ENCODE assay signal across 10 mouse cellular contexts in the genomic region with DNA sequence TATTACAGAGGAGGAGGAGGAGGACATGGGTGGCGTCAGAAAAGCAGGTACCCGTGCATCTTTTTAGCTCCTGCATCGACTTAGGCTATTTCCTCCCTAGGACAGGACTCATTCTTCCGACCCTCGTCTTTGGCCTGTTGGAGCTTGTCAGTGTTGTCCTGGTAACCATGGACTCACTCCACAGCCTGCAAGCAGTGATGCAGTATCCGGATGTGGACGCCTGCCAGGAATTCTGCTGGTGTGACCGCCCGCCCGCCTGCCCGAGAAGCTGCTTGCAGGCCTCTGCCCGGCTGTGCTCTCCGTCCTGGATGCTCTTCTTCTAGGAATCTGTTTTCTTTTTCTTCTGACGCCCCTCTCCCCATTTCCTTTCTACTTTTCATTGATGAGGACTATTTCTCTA. TPM values are rescaled to one million over a fixed set of nuclear protein-coding genes. Genes with fewer than 3 reads are reported as not detected.
DNase-seq lines count a peak whose midpoint lies in the region.
"Had no signal": no experiment of that assay in that cellular context is flagged by ENCODE, and none has a peak within 500 bp of the region (broad histone marks: within the 10 kb centered on the region; RNA-seq: fewer than 3 reads in every experiment).

No protein-coding gene starts in this region.

- intact Hi-C loops in left cerebral cortex, postnatal 4 days (cut with DNase I): no loop called here

- peak; percentile 64 for DNase-seq in gastrocnemius, postnatal 10 days
- no peak for DNase-seq in gastrocnemius, adult 18-20 months (ENCODE audit: low spot score)
- DNase-seq in adrenal gland, postnatal 36 days: peak; percentile 57 to 59
- DNase-seq in frontal cortex, adult 2 months (ENCODE audit: extremely low spot score in 1 of 2, low spot score in 1 of 2): peak; percentile 66 to 87
- DNase-seq in kidney, adult 18-20 months: peak; percentile 74
- DNase-seq in left cerebral cortex, postnatal 4 days: peak; percentile 97
- peak; percentile 71 to 78 for DNase-seq in right cerebral cortex, postnatal 36 days (ENCODE audit: low spot score in 2 of 2)
- DNase-seq in spleen, adult 12 weeks (ENCODE audit: low spot score): no peak
- DNase-seq: liver, embryonic 13.5 days had no signal

RNA-seq across cellular contexts. Expression of a gene that starts 14.9 kb away (rescaled TPM):
- total RNA-seq in gastrocnemius, postnatal 10 days (2021): under 1 TPM; 0.09 to 0.16 TPM
- total RNA-seq in gastrocnemius, adult 18-20 months (2021): not detected
- total RNA-seq in adrenal gland, postnatal 36 days (2021): under 1 TPM; 0.16 to 0.66 TPM
- 41.0 and 49.2 TPM in 2 replicates for polyA plus RNA-seq in frontal cortex, adult 2 months (2012; rRNA removed)
- 100 to 1,000 TPM; 107 TPM for total RNA-seq in left cerebral cortex, postnatal 4 days (2021)
- total RNA-seq: common myeloid progenitor, adult 5-6 weeks had no signal

RNA-seq across cellular contexts. Expression of a gene that starts 18.3 kb away (rescaled TPM):
- total RNA-seq in gastrocnemius, postnatal 10 days (2021): 1 to 10 TPM; 5.3 to 8.2 TPM
- 1 to 10 TPM; 4.7 to 8.5 TPM for total RNA-seq in gastrocnemius, adult 18-20 months (2021)
- total RNA-seq in adrenal gland, postnatal 36 days (2021): 10 to 100 TPM; 15.7 to 20.9 TPM
- 32.4 and 32.6 TPM in 2 replicates for polyA plus RNA-seq in frontal cortex, adult 2 months (2012; rRNA removed)
- total RNA-seq in left cerebral cortex, postnatal 4 days (2021): 10 to 100 TPM; 31.6 to 37.1 TPM

RNA-seq across cellular contexts. Expression of a gene that starts 45.1 kb away (rescaled TPM):
- total RNA-seq in gastrocnemius, postnatal 10 days (2021): 1 to 10 TPM; 1.3 to 3.4 TPM
- total RNA-seq in gastrocnemius, adult 18-20 months (2021): 1 to 10 TPM; 2.1 to 2.2 TPM
- total RNA-seq in adrenal gland, postnatal 36 days (2021): 1 to 10 TPM; 5.7 to 8.5 TPM
- polyA plus RNA-seq in frontal cortex, adult 2 months (2012; rRNA removed): not detected in 2 replicates
- 10 to 100 TPM in 1 of 2 experiments, 1 to 10 TPM in 1; 7.6 to 16.7 TPM for total RNA-seq in left cerebral cortex, postnatal 4 days (2021)
- total RNA-seq: common myeloid progenitor, adult 5-6 weeks had no signal

Comparison
In these comparisons a context has a peak if more than half of its experiments do, and no peak if none do; other contexts are left out.
1. DNase-seq: peak in gastrocnemius, postnatal 10 days (single experiment), adrenal gland, postnatal 36 days (2 of 2), frontal cortex, adult 2 months (2 of 2), kidney, adult 18-20 months (single experiment), left cerebral cortex, postnatal 4 days (single experiment) and right cerebral cortex, postnatal 36 days (2 of 2); none in gastrocnemius, adult 18-20 months (single experiment) and spleen, adult 12 weeks (single experiment).
2. RNA of a gene that starts 14.9 kb away (total RNA-seq): 107 TPM in left cerebral cortex, postnatal 4 days; 0.16 to 0.66 TPM in adrenal gland, postnatal 36 days, 0.09 to 0.16 TPM in gastrocnemius, postnatal 10 days and not detected in gastrocnemius, adult 18-20 months; every median in the first group is over 10 times any median in the second.